Mouse (Mus musculus): ENCODE data around the gene Dusp16. TPM values are rescaled to one million over a fixed set of nuclear protein-coding genes. Genes with fewer than 3 reads are reported as not detected.

Dusp16 gene
- polyA plus RNA-seq, 2 experiments = 3.7 to 4.1 TPM

GRCm38 (mm10) chr6:134721729-134722269 lies 70.6 kb downstream of the Dusp16 start:
- Histone ChIP-seq H3K4me1 (replicated peaks; ENCODE audit: control insufficient read depth in 2 of 2, insufficient read depth in 2 of 2, low read length in 1 of 2) (peaks cover 0 to 3% of the 10 kb centered on the region in 2 experiments; a peak in 3 of 4 replicates), H3K27me3 (ENCODE audit: control insufficient read depth, insufficient read depth, low read length) (no peaks in the 10 kb centered on the region), H3K27ac (no peak overlapping the region), H3K9ac (replicated peaks) (no peak overlapping the region), H3K36me3 (replicated peaks; ENCODE audit: control insufficient read depth, insufficient read depth, low read depth) (peaks cover 5% of the 10 kb centered on the region; the same call in 1 of the 2 replicates), H3K9me3 (ENCODE audit: control insufficient read depth, low read length) (no peaks in the 10 kb centered on the region), H3K4me3 (ENCODE audit: insufficient read depth in 1 of 2, low read depth in 2 of 2, low read length in 2 of 2) (no peak overlapping the region), H3K4me2 (ENCODE audit: low read depth) (no peak overlapping the region)
- DNase-seq (ENCODE audit: low read depth in 3 of 3, low spot score in 3 of 3) (no peak), ATAC-seq (ENCODE audit: insufficient read depth) (no peak)
- no peak for TF ChIP-seq CTCF (IDR thresholded peaks at IDR 0.05; ENCODE audit: low read depth)
- no peak for TF ChIP-seq EP300 (IDR thresholded peaks at IDR 0.05; ENCODE audit: low read depth)
- WGBS (ENCODE audit: insufficient replicate concordance) = 74% methylated on average over 6 of the region's 6 CpGs

- no peak for DNase-seq (ENCODE audit: low read depth in 3 of 3, low spot score in 3 of 3)
- H3K4me2 ChIP-seq (ENCODE audit: low read depth) = no peak overlapping the region
- peaks cover 2% of the 10 kb centered on the region; the same call in 1 of the 2 replicates for H3K36me3 ChIP-seq (replicated peaks; ENCODE audit: control insufficient read depth, insufficient read depth, low read depth)
- no peak for ATAC-seq (ENCODE audit: insufficient read depth)
- 67% methylated on average over 5 of the region's 5 CpGs for WGBS (ENCODE audit: insufficient replicate concordance)
- no peak overlapping the region for H3K27ac ChIP-seq
- no peaks in the 10 kb centered on the region for H3K27me3 ChIP-seq (ENCODE audit: control insufficient read depth, insufficient read depth, low read length)
- peaks cover 8 to 10% of the 10 kb centered on the region in 2 experiments for H3K4me1 ChIP-seq (replicated peaks; ENCODE audit: control insufficient read depth in 2 of 2, insufficient read depth in 2 of 2, low read length in 1 of 2)
- H3K9me3 ChIP-seq (ENCODE audit: control insufficient read depth, low read length) = no peaks in the 10 kb centered on the region
- TF ChIP-seq CTCF (IDR thresholded peaks at IDR 0.05; ENCODE audit: low read depth) (no peak), EP300 (IDR thresholded peaks at IDR 0.05; ENCODE audit: low read depth) (no peak)
- H3K9ac ChIP-seq (replicated peaks) = no peak overlapping the region
- H3K4me3 ChIP-seq (ENCODE audit: insufficient read depth in 1 of 2, low read depth in 2 of 2, low read length in 2 of 2) = no peak overlapping the region
Measured at GRCm38 (mm10) chr6:134720150-134720549, 72.3 kb downstream of the Dusp16 start.

DNA sequence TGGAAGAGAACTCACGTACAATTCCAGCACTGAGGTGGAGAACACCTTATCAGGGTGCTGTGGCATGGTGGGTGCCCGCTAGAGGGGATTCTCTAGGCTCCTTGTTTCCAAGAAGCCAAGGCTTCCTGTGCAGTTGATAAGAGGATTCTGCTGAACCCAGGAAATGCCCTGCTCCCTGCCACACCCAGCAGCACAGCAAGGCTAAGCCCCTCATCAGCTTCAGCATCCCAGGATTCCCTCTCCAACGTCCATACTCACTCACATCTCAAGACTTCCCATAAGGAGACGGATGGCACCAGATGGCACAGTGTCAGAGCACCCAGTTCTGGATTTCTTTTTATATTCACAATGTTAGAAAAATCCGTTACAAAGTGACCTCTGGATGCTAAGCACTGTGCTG lies 73.3 kb downstream of the Dusp16 start:
- Histone ChIP-seq H3K4me1 (replicated peaks; ENCODE audit: control insufficient read depth in 2 of 2, insufficient read depth in 2 of 2, low read length in 1 of 2) (peaks cover 8 to 10% of the 10 kb centered on the region in 2 experiments), H3K27ac (no peak overlapping the region), H3K9me3 (ENCODE audit: control insufficient read depth, low read length) (no peaks in the 10 kb centered on the region), H3K9ac (replicated peaks) (no peak overlapping the region), H3K4me3 (ENCODE audit: insufficient read depth in 1 of 2, low read depth in 2 of 2, low read length in 2 of 2) (no peak overlapping the region), H3K4me2 (ENCODE audit: low read depth) (no peak overlapping the region), H3K27me3 (ENCODE audit: control insufficient read depth, insufficient read depth, low read length) (no peaks in the 10 kb centered on the region), H3K36me3 (replicated peaks; ENCODE audit: control insufficient read depth, insufficient read depth, low read depth) (no peaks in the 10 kb centered on the region; the same call in 1 of the 2 replicates)
- 54% methylated on average over 5 of the region's 5 CpGs for WGBS (ENCODE audit: insufficient replicate concordance)
- no peak for TF ChIP-seq EP300 (IDR thresholded peaks at IDR 0.05; ENCODE audit: low read depth)
- no peak for TF ChIP-seq CTCF (IDR thresholded peaks at IDR 0.05; ENCODE audit: low read depth)
- ATAC-seq (ENCODE audit: insufficient read depth) (no peak), DNase-seq (ENCODE audit: low read depth in 3 of 3, low spot score in 3 of 3) (no peak)

GRCm38 (mm10) chr6:134718668-134719065 lies 73.8 kb downstream of the Dusp16 start:
- H3K4me1 ChIP-seq (replicated peaks; ENCODE audit: control insufficient read depth in 2 of 2, insufficient read depth in 2 of 2, low read length in 1 of 2) = peaks cover 8 to 10% of the 10 kb centered on the region in 2 experiments
- ATAC-seq (ENCODE audit: insufficient read depth) (no peak), DNase-seq (ENCODE audit: low read depth in 3 of 3, low spot score in 3 of 3) (no peak)
- no peak overlapping the region for H3K4me2 ChIP-seq (ENCODE audit: low read depth)
- H3K27ac ChIP-seq = no peak overlapping the region
- no peaks in the 10 kb centered on the region; the same call in 1 of the 2 replicates for H3K36me3 ChIP-seq (replicated peaks; ENCODE audit: control insufficient read depth, insufficient read depth, low read depth)
- no peaks in the 10 kb centered on the region for H3K27me3 ChIP-seq (ENCODE audit: control insufficient read depth, insufficient read depth, low read length)
- no peaks in the 10 kb centered on the region for H3K9me3 ChIP-seq (ENCODE audit: control insufficient read depth, low read length)
- 77% methylated on average over 11 of the region's 11 CpGs for WGBS (ENCODE audit: insufficient replicate concordance)
- H3K4me3 ChIP-seq (ENCODE audit: insufficient read depth in 1 of 2, low read depth in 2 of 2, low read length in 2 of 2) = no peak overlapping the region
- TF ChIP-seq EP300 (IDR thresholded peaks at IDR 0.05; ENCODE audit: low read depth) (no peak), CTCF (IDR thresholded peaks at IDR 0.05; ENCODE audit: low read depth) (no peak)
- H3K9ac ChIP-seq (replicated peaks) = no peak overlapping the region

GRCm38 (mm10) chr6:134717886-134718667 lies 74.3 kb downstream of the Dusp16 start:
- H3K27ac ChIP-seq = no peak overlapping the region
- H3K27me3 ChIP-seq (ENCODE audit: control insufficient read depth, insufficient read depth, low read length) = no peaks in the 10 kb centered on the region
- H3K36me3 ChIP-seq (replicated peaks; ENCODE audit: control insufficient read depth, insufficient read depth, low read depth) = no peaks in the 10 kb centered on the region; the same call in 1 of the 2 replicates
- H3K4me2 ChIP-seq (ENCODE audit: low read depth) = no peak overlapping the region
- DNase-seq (ENCODE audit: low read depth in 3 of 3, low spot score in 3 of 3) (no peak), ATAC-seq (ENCODE audit: insufficient read depth) (no peak; the same call in 1 of the 2 replicates)
- H3K4me1 ChIP-seq (replicated peaks; ENCODE audit: control insufficient read depth in 2 of 2, insufficient read depth in 2 of 2, low read length in 1 of 2) = peaks cover 8 to 14% of the 10 kb centered on the region in 2 experiments
- no peak for TF ChIP-seq EP300 (IDR thresholded peaks at IDR 0.05; ENCODE audit: low read depth)
- no peak for TF ChIP-seq CTCF (IDR thresholded peaks at IDR 0.05; ENCODE audit: low read depth)
- no peak overlapping the region for H3K9ac ChIP-seq (replicated peaks)
- no peak overlapping the region for H3K4me3 ChIP-seq (ENCODE audit: insufficient read depth in 1 of 2, low read depth in 2 of 2, low read length in 2 of 2)
- WGBS (ENCODE audit: insufficient replicate concordance) = 81% methylated on average over 20 of the region's 20 CpGs
- H3K9me3 ChIP-seq (ENCODE audit: control insufficient read depth, low read length) = no peaks in the 10 kb centered on the region
